Mouse (Mus musculus) layer of hippocampus, postnatal 14 days (tissue): ENCODE results near the gene Htr3b. TPM values are rescaled to one million over a fixed set of nuclear protein-coding genes. Genes with fewer than 3 reads are reported as not detected.

Experiments used
- DNase-seq, 2 experiments: peaks; one replicate each; pipeline ENCODE4 v3.0.0; 2021 to 2022; ENCODE audit warnings: low spot score in 2 of 2, mixed read lengths in 1 of 2
- total RNA-seq, 2 experiments: library from RNA; stranded (reverse); gene quantifications; 2 replicates each; pipeline ENCODE4 v1.2.3; 2021

The Htr3b gene
- total RNA-seq, 2 experiments from 2014 or later: not detected

DNA sequence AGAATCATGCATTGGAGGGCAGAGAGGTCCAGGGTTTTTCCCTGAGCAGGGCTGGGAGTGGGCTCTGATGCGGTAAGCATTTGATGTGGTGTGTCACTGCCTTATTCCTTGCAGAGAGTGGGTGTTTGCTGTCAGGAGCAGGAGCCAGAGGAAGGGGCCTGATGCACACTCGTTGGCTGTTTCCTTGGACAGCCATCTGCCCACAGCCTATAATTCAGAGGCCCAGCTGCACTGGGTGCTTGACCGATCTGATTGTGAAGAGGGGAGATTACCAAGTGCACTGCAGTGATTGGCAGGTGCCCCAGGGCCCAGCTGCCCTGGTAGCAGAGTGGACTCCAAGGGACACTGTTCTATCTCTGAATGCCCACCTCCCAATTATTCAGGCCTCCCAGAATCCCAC is 36.0 kb downstream of the Htr3b start:
- DNase-seq: peak in 1 of 2 experiments; percentile 3

DNA sequence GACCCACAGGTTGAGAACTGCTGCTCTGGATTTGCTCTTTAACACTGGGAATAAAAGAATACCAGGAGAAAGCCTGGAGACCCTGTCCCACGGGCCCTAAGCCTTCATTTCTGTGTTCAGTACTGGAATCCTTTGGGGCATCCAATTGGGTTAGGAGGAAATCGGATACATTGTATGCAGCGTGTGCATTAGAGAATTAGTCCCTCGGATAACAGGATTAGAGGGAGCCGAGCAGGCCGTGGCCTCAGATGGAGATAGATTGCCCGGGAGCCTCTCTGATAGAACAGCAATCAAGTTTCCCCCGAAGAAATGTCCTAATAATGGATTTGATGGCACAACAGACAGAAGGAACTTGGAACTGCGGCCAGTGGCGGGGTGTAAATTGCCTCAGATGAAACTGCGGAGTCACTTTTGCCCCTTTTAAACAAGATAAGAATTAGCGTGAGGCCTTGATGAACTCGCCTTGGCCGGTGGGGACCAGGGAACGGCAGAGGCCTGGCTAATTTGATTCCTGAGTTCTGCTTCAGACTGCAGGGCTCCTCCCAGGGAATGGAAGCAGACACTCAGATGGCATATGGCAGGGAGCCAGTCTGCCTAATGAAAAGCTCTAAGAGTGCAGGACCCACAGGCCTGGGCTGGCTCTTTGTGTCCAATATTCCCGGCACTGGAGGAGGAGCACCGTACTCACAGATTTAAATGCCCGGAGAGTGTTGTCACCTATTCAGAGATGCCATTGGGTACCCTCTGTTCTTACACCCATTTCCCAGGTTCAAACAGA is 48.6 kb downstream of the Htr3b start:
- peak in 1 of 2 experiments; percentile 4 for DNase-seq

DNA sequence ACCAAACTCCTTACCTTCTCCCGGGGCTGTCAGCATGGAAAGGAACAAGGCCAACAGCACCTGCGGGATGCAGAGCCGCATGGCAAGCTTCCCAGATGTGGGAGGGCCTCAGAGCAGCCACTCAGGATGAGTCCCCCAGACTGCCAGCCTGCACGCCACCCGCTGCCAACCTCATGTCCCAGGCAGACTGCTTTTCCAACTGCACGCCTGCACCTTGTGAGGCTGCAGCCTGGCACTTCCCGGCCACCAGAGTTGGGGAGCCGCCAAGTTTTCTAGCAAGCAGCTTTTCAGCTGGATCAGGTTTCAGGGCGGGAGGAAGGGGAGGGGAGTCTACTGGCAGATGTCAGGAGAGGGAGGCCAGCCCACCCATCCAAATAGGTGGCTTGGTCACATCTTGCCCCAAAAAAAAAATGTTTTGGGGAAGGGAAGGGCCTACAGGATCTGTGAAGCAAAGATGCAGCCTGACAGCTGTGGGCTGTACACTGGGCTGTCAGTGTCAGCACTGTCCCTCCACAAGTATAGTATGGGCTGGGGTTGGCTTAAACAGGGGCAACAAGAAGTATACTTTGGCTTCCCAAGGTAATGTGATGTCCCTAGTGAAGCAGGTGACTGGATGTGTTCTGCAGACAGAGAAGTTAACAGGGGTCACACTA is 53.8 kb downstream of the Htr3b start, which contains the start of gene Htr3a:
Gene Htr3a, minus strand, starts transcription at position 215 of the 653 bp plus-strand sequence.
- peak; percentile 45 to 60 for DNase-seq

DNA sequence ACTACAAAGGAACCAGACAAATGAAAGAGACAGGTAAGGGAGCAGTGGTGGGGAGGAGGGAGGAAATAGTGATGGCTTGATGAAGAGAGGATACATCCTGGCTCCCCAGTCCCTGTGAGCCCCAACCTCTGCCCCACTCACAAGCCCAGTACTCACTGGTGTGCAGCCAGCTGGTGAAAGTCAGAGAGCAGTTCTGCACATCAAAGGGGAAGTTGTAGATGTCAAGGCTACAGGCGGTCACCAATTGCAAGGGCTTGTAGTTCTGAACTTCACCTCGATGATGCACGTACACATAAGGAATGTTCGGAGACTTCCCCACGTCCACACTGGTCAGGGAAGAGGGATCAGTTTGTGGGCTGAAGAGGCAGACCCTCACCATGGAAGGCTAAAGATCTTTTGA is 60.4 kb downstream of the Htr3b start:
- no peak for DNase-seq

DNA sequence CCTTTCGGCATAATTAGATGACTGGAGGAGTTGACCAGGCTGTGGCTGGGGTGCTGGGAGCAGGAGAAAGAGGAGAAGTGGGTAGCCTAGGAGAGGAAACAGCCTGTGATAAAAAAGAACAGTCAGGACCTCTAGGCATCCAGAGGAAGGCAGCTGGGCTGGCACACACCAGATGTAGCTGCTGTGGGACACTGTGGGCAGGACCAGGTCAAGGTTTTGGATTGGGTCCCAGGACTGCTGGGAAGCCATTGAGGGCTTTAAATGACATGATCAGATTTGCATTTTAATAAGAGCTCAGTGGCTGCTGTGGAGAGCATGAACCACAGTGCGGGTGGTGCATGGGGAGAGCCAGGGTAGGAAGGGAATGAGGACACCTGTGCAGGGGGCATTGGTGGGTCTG is 61.0 kb downstream of the Htr3b start:
- no peak for DNase-seq

DNA sequence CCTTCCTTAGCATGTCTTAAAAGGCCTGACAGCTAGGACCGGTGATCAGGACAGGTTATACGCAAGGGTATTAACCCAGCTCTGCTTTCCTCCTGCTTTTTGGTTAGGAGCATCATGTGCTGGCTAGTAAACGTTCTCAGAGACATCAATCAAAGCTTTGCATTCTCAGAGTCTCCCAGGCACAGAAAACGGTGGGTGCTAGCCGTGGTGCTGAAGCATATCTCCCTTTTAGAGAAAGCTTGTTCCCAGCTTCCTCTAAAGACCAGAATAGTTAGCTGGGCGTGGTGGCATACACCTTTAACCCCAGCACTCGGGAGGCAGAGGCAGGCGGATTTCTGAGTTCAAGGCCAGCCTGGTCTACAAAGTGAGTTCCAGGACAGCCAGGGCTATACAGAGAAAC is 66.2 kb downstream of the Htr3b start:
- no peak for DNase-seq

DNA sequence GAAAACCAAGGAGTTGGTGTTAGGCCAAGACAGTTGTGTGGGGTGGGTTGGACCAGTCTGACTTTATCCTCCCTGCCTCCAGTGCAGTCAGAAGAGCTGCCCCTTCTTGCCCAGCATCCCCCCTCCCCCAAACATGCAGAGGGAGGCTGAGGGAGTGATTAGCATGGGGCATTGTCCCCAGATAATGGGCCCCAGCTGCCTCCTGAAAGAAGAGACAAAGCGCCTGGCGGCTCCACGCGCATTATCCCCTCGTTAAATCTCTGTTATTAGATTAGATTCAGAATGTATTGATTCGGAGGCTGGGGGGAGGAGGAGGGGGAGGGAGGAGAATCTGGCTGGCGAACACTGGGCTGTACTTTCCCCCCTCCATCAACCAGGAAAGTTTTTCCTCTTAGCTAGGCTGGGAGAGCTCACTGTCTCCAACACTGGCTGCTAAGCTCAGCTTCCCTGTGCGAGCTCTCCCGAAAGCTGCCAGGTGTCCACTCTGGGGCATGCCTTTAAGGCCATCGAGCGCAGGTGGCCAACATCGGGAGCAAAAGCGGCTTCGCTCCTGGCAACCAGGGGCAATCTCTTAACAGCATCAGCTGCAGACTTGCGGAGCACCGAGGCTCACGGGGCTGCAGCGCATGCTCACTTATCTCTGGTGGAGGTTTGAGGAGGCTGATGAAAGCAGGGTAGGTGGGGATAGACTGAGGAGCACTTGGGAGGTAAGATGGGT is 68.8 kb downstream of the Htr3b start:
- peak in 1 of 2 experiments; percentile 15 for DNase-seq

DNA sequence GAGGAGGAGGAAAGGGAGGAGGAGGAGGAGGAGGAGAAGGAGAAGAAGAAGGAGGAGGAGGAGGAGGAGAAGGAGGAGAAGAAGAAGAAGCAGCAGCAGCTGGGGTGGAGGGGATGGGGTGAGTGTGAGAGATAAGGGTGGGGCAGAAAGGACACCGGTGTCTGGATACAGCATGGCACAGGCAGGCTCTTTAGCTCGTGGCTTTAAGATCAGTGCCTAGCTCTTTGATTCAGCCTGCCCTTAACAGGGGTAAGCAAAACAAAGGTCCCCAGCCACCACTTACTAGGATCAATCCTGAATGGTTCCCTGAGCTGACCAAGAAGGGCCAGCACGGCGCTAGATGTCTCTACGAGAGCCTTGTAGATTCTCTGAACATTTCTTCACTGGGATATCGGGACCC is 70.0 kb downstream of the Htr3b start:
- DNase-seq: no peak

DNA sequence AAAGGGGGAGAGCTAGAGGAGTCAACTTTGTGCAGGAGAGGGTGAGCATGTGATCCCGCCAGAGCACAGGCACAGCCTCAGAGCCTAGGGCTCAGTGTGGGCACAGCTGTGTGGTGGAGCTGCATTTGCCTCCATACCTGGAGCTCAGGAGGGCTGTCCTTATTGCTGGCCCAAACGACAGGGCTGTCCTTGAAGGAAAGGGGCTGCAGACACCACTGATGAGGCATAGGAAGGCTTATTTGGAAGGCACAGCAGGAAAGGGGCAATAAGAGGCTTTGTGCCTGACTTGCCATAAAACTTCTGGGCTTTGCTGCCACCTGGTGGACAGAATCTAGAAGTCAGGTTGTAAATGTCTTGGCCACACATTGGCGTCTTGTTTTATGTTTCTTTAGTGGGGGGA is 70.8 kb downstream of the Htr3b start:
- DNase-seq: peak; percentile 71 to 85

DNA sequence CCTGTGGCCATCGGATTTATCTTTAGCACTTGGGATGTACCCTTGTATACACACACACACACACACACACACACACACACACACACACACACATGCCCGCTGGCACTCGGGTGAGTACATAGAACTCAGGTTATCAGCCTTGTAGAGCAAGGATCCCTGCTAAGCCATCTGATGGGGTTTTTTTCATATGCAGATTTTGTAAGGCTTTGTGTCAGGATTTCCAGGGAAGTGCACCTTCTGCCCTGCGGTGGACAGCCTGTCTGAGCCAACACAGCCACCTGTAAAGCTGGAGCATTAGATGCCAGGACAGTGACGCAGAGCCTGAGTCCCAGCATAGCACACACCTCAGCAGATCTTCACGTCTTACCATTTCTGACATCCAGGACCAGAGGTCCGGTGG is 75.7 kb downstream of the Htr3b start:
- no peak for DNase-seq

Other genes with a start within 250 kb of the Htr3b start
- gene Zbtb16, start 128.8 kb downstream of the Htr3b start, total RNA-seq: 10 to 100 TPM; 85.9 to 92.1 TPM
- gene Htr3a, start 53.9 kb downstream of the Htr3b start, total RNA-seq: 10 to 100 TPM; 10.8 to 13.4 TPM
- 10 to 100 TPM; 40.3 to 45.5 TPM for gene Usp28, start 20.4 kb upstream of the Htr3b start, total RNA-seq
- gene Zw10, start 90.6 kb upstream of the Htr3b start, total RNA-seq: 10 to 100 TPM; 15.0 to 15.9 TPM
- 1 to 10 TPM in 1 of 2 experiments, under 1 TPM in 1; 0.65 to 1.3 TPM for gene Tmprss5, start 116.3 kb upstream of the Htr3b start, total RNA-seq